Mouse (Mus musculus) kidney, postnatal 4 days (tissue): Measurements from ENCODE around the gene Ccdc130.
A peak's percentile ranks its signal among the peaks of the same experiment; 100 is the strongest.

Source experiments
- DNase-seq, 2 experiments: peaks; one replicate each; pipeline ENCODE4 v3.0.0; 2021; ENCODE audit warnings: mixed read lengths in 2 of 2

The Ccdc130 gene

DNA sequence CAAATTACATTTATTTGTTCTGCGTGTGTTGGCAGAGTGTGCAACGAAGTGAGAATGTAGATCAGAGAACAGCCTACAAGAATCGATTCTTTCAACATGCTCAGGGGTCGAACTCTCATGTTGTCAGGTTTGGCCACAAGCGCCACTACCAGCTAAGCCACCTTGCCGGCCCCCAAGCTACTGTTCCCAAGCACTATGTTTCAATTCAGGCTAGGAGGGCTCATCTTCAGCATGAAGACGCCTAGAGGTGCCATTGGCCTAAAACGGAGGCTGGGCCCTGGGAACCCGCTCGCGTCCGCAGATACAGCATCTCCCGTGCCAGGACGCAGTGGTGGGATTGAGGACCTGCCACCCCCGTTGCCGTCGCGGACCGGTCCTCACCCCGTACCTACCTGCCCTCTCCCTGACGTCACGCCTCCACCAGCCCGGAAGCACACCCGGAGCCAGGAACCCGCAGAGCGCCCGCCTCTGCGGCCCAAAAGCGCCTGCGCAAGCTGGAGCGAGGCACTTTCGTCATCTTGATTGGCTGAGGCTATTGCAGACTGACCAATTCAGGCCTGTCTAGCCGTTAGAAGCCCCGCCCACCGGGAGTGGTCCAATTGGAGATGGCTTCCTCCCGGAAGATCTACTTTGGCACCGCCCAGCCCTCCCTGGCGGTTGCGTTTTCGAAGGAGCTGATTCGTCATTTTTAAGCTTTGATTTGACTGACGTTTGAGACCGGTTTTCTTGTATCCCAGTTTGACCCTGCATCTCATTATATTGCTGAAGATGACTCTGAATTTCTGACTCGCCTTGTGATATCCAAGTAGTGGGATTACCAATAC, at the start of gene Ccdc130:
TSS of gene Ccdc130 (minus strand) at position 431 of the 824 bp plus-strand sequence.
- peak; percentile 100 for DNase-seq

DNA sequence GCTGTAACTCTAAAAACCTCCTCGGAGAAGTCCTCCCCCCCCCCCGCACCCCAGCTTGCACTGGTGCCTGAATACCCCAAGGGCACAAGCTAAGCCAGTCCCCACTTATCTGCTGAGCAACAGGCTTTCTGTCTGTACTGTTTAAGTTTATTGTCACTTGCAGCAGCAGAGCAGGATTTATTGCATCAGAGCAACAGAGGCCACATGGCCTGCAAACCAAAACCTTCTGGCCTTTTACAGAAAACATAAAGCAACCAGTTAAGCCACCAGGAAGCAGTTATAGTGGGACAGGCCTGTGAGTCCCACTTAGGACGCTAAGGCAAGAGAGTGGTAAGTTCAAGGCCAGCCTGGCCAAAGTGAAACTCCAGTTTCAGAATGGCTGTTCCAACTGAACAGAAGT, 38.2 kb upstream of the Ccdc130 start:
- no peak for DNase-seq

DNA sequence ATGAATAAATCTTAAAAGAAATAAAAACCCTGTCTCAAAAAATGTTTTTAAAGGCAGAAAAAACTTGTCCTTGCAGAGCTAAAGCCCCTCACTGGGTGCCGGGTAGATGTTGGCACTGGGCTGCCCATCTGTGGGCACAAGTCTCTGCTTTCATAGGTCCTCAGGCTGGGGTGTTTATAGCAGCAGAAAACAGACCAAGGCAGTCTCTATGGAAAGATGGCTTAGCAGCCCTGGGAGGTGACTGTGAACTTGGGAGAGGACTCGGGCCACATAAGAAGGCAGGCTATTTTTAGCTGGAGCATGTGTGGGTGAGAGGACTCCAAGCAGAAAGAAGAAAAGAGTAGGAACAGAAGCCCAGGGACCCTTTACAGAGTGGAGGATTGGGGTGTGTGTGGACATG, 33.8 kb upstream of the Ccdc130 start:
- DNase-seq = no peak

DNA sequence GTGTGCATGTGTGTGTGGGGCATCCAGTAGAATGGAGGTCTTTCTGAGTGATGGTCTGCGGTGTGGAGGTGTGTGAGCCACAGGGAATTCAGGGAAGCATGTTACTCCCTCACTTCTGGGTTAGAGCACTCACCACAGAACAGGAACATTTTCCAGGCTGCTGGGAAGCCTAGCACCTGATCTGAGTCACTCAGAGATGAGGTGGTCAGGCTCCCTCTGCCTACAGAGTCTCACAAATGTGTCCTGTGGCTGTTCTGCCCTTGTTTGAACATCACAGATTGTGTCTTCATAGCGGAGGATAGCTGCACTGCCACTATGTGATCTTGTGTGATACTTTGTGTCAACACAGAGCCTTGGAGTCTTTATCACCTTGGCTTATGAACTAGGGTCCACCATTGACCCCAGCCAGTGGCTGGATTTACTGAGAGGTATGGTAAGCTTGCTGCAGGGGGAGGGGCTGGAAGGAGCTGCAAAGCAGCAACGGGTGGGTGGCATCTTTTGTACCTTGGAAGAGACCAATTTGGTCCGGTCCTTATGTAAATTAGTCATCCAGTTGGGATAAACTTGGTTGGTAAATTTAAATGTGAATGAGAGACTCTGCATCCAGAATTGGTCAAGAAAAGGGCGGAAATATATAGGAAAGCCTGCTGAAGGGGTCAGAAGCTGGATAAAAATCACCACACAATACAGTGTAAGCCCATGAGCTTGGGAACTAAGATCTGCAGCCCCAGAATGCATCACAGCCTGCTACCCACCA, 27.0 kb upstream of the Ccdc130 start:
- no peak for DNase-seq

DNA sequence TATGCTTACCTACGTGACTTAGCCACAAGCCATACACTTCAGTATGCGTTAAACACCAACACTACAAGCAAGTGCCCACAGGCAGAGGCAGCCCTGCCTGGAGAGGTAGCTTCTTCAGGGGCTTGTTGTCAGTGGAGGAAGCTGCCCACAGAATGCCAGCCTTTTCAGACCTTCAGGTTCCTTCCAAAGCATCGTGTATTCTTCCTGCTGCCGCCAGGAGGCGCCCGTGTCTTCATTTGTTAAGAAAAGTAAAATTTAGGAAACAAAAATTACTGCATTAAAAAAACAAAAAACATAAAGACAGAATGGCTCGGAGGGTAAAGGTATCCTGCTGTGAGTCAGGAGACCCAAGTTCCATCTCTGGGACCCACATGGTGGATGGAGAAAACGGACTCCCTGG, 21.5 kb upstream of the Ccdc130 start:
- DNase-seq = peak; percentile 73 to 79

DNA sequence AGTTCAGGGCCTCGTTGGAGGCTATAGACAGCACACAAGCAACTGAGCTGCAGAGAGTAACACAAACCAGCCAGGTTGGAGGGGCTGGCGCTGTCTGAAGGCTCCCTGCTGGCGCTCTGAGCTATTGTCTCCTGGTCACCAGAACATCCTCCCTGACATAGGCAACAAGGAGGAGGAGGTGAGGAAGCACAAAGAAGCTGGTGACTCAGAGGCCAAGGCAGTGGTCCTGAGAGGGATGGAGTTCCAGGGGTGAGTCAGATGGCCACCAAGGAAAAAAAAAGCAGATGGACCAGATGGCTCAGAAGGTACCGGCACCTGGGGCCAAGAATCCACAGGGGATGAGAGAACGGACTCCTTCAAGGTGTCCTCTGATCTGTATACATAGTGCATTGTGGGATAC, 20.9 kb upstream of the Ccdc130 start:
- no peak for DNase-seq

DNA sequence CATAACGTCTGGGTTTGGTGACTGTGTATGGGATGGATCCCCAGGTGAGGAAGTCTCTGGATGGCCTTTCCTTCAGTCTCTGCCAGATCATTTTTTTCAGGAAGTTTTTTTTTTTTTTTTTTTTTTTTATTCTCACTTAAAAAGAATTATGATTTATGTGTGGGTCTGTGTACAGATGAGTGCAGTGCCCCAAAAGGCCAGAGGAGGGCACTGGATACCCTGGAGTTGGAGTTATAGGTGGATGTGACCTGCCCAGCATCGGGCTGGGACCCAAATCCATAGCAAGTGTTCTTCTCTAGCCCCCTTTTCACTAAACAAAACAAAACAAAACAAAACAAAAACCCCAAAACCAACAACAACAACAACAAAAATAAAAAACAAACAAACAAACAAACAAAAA, 18.7 kb upstream of the Ccdc130 start:
- peak; percentile 45 to 56 for DNase-seq

DNA sequence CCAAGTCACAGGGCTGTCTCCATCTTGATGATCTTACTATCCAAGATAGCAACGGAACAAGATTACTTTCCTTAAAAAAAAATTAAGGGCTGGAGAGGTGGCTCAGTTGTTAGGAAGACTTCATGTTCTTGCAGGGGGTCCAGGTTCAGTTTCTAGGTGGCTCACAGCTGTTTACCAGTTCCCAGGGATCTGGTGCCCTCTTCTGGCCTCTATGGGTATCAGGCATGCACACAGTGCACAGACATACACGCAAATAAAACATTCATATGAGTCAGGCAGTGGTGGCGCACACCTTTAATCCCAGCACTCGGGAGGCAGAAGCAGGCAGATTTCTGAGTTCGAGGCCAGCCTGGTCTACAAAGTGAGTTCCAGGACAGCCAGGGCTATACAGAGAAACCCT, 15.5 kb upstream of the Ccdc130 start:
- peak; percentile 67 to 75 for DNase-seq

DNA sequence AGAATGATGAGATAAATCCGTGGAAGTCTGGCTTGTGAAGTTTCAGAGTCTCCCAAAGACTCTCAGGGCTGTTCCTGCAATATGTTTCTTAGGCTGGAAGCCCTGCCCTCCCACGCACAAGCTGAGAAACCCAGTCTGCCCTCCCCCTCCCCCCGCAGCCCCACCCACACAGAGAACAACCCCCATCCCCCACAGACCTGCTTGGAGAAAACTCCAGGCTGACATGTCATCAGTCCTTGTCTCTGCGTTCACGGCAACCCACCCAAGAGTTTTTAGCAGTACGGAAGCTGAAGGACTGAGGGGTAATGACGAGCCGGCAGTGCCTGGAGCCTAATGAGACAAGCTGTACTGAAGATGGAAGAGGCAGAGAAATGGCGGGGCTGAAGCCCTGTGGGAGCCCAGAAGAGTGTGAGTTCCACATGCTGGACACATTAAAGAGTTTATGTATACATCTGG, 14.5 kb upstream of the Ccdc130 start:
- peak; percentile 56 to 74 for DNase-seq

DNA sequence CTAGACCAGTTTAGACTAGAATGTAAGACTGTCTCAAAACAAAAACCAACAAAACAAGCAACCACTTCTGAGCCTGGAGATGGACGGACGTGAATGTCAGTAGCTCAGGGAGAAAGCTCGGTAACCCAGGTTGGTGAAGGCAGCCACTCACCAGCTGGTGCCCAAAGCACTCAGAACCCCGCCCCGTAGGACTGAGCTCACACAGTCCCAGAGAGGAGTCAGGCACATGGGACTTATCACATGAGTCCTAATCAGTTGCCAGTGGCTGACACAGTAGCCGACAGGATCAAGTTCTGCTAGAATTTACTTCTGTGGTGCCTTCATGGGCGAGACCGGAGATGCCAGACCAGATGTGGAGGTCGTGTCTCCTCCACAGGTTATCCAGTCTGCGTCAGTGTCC, 10.6 kb upstream of the Ccdc130 start:
- no peak for DNase-seq

DNA sequence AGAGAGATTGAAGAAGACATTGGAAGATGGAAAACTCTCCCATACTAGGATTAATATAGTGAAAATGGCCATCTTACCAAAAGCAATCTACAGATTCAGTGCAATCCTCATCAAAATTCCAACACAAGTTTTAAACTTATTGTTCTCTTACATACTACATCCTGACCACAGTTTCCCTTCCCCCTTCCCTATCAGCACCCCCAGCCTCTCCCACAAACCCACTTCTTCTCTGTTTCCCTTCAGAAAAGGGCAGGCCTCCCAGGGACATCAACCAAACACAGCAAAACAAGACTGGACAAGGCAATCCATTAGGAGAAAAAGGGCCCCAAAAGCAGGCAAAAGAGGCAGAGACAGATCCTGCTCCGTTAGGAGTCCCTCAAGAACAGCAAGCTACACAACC, 6.3 kb upstream of the Ccdc130 start:
- DNase-seq = no peak

DNA sequence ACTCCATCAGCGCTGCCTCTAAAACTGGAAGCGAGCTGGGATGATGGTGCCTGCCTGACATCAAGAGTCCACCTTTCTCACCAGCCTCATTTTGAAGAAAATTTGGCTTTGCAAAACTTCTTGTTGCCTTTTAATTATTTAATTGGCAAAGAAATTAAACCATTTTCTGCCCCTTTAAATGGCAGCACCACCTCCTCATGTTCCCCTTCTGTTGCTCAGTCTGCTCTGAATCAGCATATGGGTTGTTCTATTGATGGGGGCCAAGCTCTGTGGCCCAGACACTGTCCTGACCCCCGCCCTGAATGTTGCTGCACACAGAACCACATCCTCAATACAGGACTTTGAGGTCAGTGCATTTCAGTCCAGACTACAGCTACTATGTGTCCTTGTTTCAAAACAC, 3.8 kb upstream of the Ccdc130 start:
- DNase-seq = no peak

DNA sequence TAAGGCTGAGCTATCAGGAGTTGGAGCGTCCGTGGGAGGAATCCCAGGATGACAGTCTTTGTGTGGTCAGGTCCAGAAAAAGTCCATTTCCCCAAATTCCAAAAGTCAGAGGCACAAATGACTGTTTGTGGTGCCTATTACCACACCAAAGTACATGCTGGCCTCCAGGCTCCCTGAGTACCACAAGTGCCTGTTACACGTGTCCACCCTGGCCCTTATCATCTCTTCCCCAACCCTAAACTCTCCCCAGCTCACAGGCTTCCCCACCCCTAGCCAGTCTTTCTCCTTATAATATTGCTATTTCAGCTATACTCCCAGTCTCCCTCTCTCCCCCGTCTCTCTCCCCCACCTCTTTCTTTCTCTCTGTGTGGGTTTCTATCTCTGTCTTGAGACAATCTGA, 2.1 kb upstream of the Ccdc130 start:
- no peak for DNase-seq

DNA sequence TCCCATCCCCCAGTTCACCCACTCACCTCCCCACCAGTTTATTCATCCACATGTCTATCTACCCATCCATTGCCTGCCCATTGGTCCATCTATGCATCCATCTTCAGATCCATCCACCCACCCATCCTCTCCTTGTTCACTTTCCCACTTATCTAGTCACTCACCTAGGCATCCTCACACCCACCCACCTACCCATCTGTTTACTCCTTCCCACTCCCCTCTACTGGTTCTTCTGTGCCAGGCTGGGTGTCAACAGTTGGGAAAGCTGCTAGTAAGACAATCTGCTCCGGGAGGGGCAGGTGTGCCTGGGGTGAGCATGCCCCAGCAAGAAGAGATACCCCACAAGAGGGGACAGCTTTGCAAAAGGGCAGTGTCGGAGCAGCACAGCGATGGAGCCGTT, 9.1 kb downstream of the Ccdc130 start:
- no peak for DNase-seq

DNA sequence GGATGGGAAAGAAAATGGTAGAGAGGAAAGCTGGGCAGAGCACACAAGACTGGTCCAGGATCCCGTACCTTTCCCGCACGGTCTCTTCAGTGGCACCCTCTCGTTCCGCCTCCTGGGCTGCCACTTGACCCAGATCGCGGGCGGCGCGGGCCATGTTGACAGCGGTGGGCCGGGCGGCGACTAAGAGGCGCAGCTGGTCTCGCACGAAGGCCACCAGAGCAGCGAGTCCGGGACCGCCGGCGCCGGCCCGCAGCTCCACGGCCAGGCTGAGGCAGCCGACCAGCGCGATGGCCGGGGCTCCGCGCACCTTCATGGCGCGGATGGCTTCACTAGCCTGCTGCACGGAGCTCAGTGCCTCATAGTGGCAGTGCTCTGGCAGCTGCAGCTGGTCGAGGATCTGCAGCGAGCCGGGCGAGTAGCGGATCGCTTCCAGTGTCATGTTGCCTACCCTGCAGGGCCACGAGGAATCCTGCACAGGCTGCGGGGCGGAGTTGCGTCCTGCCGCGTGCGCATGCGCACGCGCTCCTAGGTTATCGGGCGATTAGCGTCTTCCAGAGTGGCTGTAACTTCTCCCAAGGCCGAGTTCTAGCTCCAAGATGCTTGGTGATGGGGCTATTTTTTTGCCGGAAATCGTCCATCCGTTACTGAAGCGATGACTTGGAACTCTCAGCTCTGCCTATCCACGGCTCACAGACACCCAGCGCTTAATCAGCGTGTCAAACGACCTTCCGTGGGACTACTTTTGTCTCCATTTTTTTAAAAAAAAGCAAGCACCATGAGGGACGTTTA, 13.2 kb downstream of the Ccdc130 start, which contains the start of gene Mri1:
TSS of gene Mri1 (minus strand) at position 505 of the 789 bp plus-strand sequence.
- DNase-seq = peak; percentile 87 to 93

DNA sequence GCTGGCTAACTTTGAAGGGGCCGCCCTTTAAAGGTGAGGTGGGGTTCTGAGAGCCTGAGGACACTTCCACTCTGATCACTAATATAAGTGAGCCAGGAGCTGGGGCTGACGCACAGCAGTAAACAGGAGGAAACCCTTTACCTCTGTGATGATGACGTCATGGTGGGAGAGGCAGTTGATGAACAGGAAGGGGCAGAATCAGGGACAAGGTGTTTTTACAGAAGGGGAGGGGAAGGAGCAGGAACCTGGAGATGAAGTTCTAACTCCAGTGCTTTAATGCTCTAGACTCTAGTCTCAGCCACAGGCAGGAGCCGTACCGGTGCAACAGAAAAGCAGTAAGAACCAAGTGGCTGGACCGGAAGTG, 13.7 kb downstream of the Ccdc130 start:
- no peak for DNase-seq

DNA sequence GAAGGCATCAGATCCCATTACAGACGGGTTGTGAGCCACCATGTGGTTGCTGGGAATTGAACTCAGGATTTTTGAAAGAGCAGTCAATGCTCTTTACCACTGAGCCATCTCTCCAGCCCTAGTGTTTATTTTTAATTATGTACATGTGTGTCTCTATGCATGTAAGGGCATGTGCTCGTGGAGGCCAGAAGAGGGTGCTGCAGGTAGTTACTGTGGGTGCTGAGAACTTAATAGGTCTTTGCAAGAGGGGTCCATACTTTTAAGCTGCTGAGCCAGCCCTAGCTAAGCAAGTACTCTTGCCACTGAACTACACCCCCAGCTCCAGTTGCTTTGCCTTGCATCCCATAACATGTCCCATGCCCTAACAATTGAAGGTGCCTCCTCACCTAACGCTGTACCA, 14.3 kb downstream of the Ccdc130 start:
- DNase-seq = no peak

DNA sequence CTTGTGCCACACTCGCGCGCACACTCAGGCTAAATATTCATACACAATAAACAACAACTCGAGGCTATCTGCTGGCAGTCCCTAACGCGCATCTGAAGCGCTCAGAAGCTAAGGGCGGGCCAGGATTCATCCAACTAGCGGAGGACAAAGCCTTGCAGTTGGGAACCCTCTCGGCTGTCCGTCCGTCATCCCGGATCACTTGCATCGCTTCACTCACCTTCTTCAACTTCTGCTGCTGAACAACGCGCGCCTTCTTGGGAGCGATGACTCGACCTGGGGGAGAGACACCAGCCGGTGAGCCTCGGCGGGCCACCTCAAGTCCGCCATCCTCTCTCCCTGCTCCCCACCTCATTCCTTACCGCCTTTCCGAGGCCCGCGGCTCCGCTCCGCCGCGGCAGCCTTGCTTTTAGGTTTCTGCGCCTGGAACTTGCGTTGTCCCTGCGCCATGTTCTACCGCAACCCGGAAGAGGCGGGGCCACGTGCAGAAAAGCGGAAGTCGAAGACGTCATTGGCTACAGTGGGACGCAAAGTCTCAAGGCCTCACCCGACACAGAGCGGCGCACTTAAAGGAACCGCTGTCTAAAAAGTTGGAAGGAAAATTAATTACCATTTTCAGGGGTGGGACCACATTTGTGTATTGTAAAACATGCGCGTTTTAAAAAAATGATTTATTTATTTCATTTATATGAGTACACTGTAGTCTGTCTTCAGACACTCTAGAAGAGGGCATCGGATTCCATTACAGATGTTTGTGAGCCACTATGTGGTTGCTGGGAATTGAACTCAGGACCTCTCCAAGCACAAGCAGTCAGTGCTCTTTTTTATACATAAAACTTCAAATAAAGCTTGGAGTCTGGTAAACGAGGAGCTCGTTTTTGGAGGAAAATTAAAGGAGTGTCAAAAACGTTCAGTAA, 20.7 kb downstream of the Ccdc130 start, which contains the start of gene D8Ertd738e:
TSS of gene D8Ertd738e (minus strand) at position 463 of the 914 bp plus-strand sequence.
- peak; percentile 88 to 93 for DNase-seq

DNA sequence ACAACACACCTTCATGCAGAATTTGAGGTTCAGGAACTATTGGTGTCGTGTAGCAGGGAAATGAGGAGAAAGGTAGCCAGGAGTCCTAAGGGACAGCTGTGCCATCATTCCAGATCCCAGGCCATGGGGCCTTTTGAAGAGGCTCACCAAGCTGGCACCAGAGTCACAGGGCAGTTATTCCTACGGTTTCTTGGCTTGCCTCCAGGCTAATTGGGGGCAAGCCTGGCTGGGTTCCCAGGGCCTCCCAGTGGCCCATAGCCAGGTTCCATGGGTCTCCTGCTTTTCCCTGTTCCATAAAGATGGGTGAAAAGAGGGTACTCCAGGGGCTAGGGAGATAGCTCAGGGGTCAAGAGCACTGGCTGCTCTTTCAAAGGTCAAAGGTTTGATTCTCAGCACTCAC, 28.4 kb downstream of the Ccdc130 start:
- peak in 1 of 2 experiments; percentile 23 for DNase-seq

DNA sequence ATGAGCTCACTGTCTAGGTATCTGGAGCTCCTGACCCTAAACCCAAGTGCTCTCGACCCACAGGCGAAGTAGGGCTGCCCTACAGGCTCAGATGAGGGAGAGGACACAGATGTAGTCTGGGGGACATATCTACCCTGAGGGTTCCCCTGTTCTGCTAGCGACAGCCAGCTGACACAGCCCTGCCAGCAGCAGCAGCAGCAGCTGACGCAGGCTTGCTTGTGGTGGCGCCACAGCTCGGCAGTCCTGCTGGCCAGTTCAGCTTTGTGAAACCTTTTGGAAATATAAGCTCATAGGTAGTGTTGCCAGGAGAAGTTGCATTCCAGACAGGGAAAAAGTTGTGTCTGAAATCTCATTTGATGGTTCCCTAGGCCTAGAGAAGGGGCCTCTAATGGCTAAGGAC, 29.0 kb downstream of the Ccdc130 start:
- no peak for DNase-seq

DNA sequence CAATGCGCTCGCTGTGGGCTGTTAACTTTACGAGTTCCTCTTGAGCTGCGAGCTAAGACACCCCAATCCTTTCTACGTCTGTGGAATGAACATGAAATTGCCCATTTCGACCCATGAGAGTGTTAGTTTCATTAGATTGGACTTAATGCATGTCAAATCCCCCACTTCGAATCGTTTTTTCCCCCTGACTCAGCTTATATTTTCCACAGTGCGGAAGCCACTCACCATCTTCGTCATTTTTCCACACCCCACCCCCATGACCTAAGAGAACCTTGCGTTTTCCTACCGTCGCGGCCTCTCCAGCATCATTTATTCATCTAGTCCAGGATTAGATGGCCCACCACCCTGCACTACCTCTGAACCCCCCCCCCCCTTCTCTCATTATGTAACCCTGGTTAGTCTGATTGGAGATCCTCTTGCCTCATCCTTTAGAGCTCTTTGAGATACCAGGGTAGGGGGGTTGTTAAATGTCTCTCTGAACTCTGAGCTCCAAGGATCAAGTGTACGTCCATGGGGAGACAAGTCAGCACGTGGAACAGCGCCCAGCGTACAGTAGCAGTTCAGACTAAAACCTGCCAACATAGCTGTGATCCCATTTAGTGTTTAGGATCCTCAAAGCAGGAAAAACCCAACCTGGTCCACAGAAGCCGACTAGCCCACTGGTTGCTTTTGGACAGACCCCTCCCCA, 32.5 kb downstream of the Ccdc130 start:
- DNase-seq = peak in 1 of 2 experiments; percentile 14
